Mouse (Mus musculus): ENCODE results near the gene Cdkn2aipnl. TPM values are rescaled to one million over a fixed set of nuclear protein-coding genes. Genes with fewer than 3 reads are reported as not detected.

Cdkn2aipnl gene
- polyA plus RNA-seq, 1 experiment from 2014 or later, result 129 TPM

GRCm38 (mm10) chr11:51956112-51956511 is 11.3 kb upstream of the Cdkn2aipnl start:
- ATAC-seq (ENCODE audit: insufficient number of reproducible peaks, low FRiP score, low TSS enrichment, low read depth) (no peak), DNase-seq (ENCODE audit: low spot score) (no peak)
- H3K9ac ChIP-seq (ENCODE audit: low read length), result no peak overlapping the region
- no peaks in the 10 kb centered on the region for H3K36me3 ChIP-seq (ENCODE audit: control insufficient read depth, insufficient read depth, low read length)
- H3K4me2 ChIP-seq (ENCODE audit: low read depth, severe bottlenecking), result no peak overlapping the region
- no peak overlapping the region for H3K4me3 ChIP-seq (ENCODE audit: low read depth, low read length)
- no peak overlapping the region for H3K27ac ChIP-seq (replicated peaks; ENCODE audit: low read depth, low read length)
- no peaks in the 10 kb centered on the region for H3K9me3 ChIP-seq (ENCODE audit: control insufficient read depth, low read length)
- no peaks in the 10 kb centered on the region for H3K27me3 ChIP-seq (ENCODE audit: control insufficient read depth, insufficient read depth, low read length)
- WGBS, result 83% methylated on average over 9 of the region's 9 CpGs
- no peaks in the 10 kb centered on the region for H3K4me1 ChIP-seq (ENCODE audit: control insufficient read depth, insufficient read depth, low read length)

DNA sequence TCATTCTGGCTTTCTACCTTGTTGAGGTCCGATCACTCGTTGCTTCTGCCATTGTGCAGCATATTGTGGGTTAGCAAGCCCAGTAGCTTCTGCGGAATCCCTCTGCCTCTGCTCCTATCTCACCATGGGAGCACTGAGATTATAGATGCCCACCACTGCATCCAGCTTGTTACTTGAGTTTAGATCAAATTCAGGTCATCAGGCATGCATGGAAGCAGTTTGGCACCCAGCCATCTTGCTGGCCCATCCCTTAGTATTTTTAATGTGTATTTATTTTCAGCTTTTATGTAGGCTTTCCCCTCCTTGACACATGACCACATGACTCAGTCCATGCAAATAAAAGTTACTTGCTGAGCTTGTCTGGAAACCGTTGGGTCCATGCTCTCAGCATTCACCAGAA is 9.7 kb upstream of the Cdkn2aipnl start:
- 92% methylated on average over 4 of the region's 4 CpGs for WGBS

DNA sequence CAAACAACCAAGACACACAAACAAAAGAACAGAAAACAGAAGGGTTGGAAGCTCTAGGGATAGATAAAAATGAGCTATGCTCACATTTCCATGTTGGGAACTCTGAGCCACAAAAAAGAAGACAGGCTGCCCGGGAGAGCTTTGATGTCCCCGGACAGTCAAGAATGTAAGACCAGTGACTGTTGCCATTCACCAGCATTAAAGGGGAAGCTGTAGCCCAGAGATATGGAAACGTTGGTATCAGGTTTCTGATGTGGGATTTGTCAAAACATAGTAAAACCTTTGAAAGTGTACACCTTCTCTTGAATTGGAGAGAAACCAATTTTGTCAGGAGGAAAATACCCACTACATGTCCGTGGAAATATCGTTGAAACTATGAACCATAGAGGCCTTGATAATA is 8.0 kb upstream of the Cdkn2aipnl start:
- Histone ChIP-seq H3K4me3 (ENCODE audit: low read depth, low read length) (no peak overlapping the region), H3K9ac (ENCODE audit: low read length) (no peak overlapping the region), H3K27me3 (ENCODE audit: control insufficient read depth, insufficient read depth, low read length) (no peaks in the 10 kb centered on the region), H3K4me2 (ENCODE audit: low read depth, severe bottlenecking) (no peak overlapping the region), H3K27ac (replicated peaks; ENCODE audit: low read depth, low read length) (no peak overlapping the region), H3K4me1 (ENCODE audit: control insufficient read depth, insufficient read depth, low read length) (no peaks in the 10 kb centered on the region), H3K9me3 (ENCODE audit: control insufficient read depth, low read length) (no peaks in the 10 kb centered on the region), H3K36me3 (ENCODE audit: control insufficient read depth, insufficient read depth, low read length) (no peaks in the 10 kb centered on the region)
- DNase-seq (ENCODE audit: low spot score) (no peak), ATAC-seq (ENCODE audit: insufficient number of reproducible peaks, low FRiP score, low TSS enrichment, low read depth) (no peak)
- WGBS, result 77% methylated on average over 5 of the region's 5 CpGs

More for the DNA sequence above, 9.7 kb upstream of the Cdkn2aipnl start:
- no peak overlapping the region for H3K27ac ChIP-seq (replicated peaks; ENCODE audit: low read depth, low read length)
- no peaks in the 10 kb centered on the region for H3K36me3 ChIP-seq (ENCODE audit: control insufficient read depth, insufficient read depth, low read length)
- H3K4me3 ChIP-seq (ENCODE audit: low read depth, low read length), result no peak overlapping the region
- ATAC-seq (ENCODE audit: insufficient number of reproducible peaks, low FRiP score, low TSS enrichment, low read depth) (no peak), DNase-seq (ENCODE audit: low spot score) (no peak)
- H3K9me3 ChIP-seq (ENCODE audit: control insufficient read depth, low read length), result no peaks in the 10 kb centered on the region
- H3K9ac ChIP-seq (ENCODE audit: low read length), result no peak overlapping the region
- H3K27me3 ChIP-seq (ENCODE audit: control insufficient read depth, insufficient read depth, low read length), result no peaks in the 10 kb centered on the region
- H3K4me1 ChIP-seq (ENCODE audit: control insufficient read depth, insufficient read depth, low read length), result no peaks in the 10 kb centered on the region
- no peak overlapping the region for H3K4me2 ChIP-seq (ENCODE audit: low read depth, severe bottlenecking)

DNA sequence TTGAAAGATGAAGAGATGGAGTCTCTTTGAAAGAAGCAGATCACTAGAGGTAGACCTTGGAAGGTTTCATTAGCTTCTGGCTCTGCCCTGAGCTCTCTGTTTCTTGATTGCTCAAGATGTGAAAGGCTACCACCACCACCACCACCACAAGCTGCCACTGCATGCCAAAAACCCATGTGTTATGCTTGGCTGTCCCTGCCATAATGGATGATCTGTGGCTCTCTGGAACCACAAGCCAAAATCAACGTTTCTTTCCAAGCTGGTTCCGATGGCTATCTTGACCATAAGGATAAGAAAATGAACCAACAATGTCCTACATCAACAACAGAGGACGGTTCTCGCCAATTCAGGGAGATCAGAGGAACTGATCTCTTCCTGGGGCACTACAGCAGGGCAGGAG is 7.4 kb upstream of the Cdkn2aipnl start:
- ATAC-seq (ENCODE audit: insufficient number of reproducible peaks, low FRiP score, low TSS enrichment, low read depth), result no peak
- 88% methylated on average over 4 of the region's 4 CpGs for WGBS
- no peaks in the 10 kb centered on the region for H3K27me3 ChIP-seq (ENCODE audit: control insufficient read depth, insufficient read depth, low read length)
- H3K9ac ChIP-seq (ENCODE audit: low read length), result no peak overlapping the region
- no peaks in the 10 kb centered on the region for H3K4me1 ChIP-seq (ENCODE audit: control insufficient read depth, insufficient read depth, low read length)
- no peaks in the 10 kb centered on the region for H3K36me3 ChIP-seq (ENCODE audit: control insufficient read depth, insufficient read depth, low read length)
- no peak for DNase-seq (ENCODE audit: low spot score)
- no peak overlapping the region for H3K4me2 ChIP-seq (ENCODE audit: low read depth, severe bottlenecking)
- no peak overlapping the region for H3K4me3 ChIP-seq (ENCODE audit: low read depth, low read length)
- no peaks in the 10 kb centered on the region for H3K9me3 ChIP-seq (ENCODE audit: control insufficient read depth, low read length)
- no peak overlapping the region for H3K27ac ChIP-seq (replicated peaks; ENCODE audit: low read depth, low read length)

DNA sequence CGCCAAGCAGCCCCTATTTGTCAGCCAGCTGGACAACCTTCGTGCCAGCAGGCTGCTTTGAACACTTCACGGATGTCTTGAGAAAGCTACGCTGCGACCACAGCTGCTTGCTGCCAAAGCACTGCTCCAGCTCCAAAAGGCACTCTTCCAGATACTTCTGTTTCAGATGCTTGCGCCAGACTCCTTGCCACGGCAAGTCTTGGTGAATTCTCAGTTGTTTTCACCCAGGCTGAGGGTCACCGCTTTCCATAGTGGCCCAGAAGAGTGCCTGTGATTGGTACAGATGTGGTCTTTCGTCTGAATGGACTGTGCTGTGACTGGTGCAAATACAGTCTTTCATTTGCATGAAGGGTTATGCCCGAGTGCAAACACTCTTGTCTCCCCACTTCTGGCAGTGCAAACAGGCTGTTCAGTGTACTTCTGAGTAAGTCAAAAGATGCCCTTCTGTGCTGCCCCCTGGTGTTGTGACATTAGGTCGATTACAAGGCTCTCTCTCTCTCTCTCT is 6.4 kb upstream of the Cdkn2aipnl start:
- H3K27me3 ChIP-seq (ENCODE audit: control insufficient read depth, insufficient read depth, low read length), result no peaks in the 10 kb centered on the region
- WGBS, result 63% methylated on average over 11 of the region's 11 CpGs
- no peaks in the 10 kb centered on the region for H3K9me3 ChIP-seq (ENCODE audit: control insufficient read depth, low read length)
- no peak overlapping the region for H3K27ac ChIP-seq (replicated peaks; ENCODE audit: low read depth, low read length)
- H3K9ac ChIP-seq (ENCODE audit: low read length), result no peak overlapping the region
- H3K36me3 ChIP-seq (ENCODE audit: control insufficient read depth, insufficient read depth, low read length), result no peaks in the 10 kb centered on the region
- H3K4me1 ChIP-seq (ENCODE audit: control insufficient read depth, insufficient read depth, low read length), result no peaks in the 10 kb centered on the region
- DNase-seq (ENCODE audit: low spot score) (no peak), ATAC-seq (ENCODE audit: insufficient number of reproducible peaks, low FRiP score, low TSS enrichment, low read depth) (no peak)
- H3K4me2 ChIP-seq (ENCODE audit: low read depth, severe bottlenecking), result no peak overlapping the region
- no peak overlapping the region for H3K4me3 ChIP-seq (ENCODE audit: low read depth, low read length)

DNA sequence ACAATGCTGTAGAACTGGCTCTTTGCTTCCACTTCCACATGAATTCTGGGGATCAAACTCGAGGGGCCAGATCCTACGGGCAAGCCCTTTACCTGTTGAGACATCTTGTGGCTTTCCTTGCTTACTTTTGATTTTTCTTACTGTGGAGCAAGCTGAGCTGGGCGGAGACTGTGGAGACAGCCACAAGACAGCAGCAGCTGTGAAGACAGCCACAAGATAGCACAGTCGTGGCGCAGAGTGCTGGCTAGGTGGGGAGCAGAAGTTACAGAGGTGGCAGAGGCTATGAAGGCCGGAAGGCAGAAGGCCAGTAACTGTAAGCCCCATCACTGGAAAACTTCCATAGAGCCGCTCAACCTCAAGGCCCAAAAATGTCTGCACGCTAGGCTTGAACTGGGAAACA is 5.7 kb upstream of the Cdkn2aipnl start:
- DNase-seq (ENCODE audit: low spot score), result no peak
- H3K4me1 ChIP-seq (ENCODE audit: control insufficient read depth, insufficient read depth, low read length), result no peaks in the 10 kb centered on the region
- H3K4me3 ChIP-seq (ENCODE audit: low read depth, low read length), result no peak overlapping the region
- H3K36me3 ChIP-seq (ENCODE audit: control insufficient read depth, insufficient read depth, low read length), result no peaks in the 10 kb centered on the region
- H3K27ac ChIP-seq (replicated peaks; ENCODE audit: low read depth, low read length), result no peak overlapping the region
- 88% methylated on average over 8 of the region's 8 CpGs for WGBS
- no peak overlapping the region for H3K4me2 ChIP-seq (ENCODE audit: low read depth, severe bottlenecking)
- H3K9ac ChIP-seq (ENCODE audit: low read length), result no peak overlapping the region
- ATAC-seq (ENCODE audit: insufficient number of reproducible peaks, low FRiP score, low TSS enrichment, low read depth), result no peak
- H3K27me3 ChIP-seq (ENCODE audit: control insufficient read depth, insufficient read depth, low read length), result no peaks in the 10 kb centered on the region
- no peaks in the 10 kb centered on the region for H3K9me3 ChIP-seq (ENCODE audit: control insufficient read depth, low read length)

- no peak overlapping the region for H3K4me2 ChIP-seq (ENCODE audit: low read depth, severe bottlenecking)
- H3K4me1 ChIP-seq (ENCODE audit: control insufficient read depth, insufficient read depth, low read length), result no peaks in the 10 kb centered on the region
- H3K27ac ChIP-seq (replicated peaks; ENCODE audit: low read depth, low read length), result no peak overlapping the region
- H3K4me3 ChIP-seq (ENCODE audit: low read depth, low read length), result no peak overlapping the region
- 92% methylated on average over 7 of the region's 7 CpGs for WGBS
- no peaks in the 10 kb centered on the region for H3K27me3 ChIP-seq (ENCODE audit: control insufficient read depth, insufficient read depth, low read length)
- ATAC-seq (ENCODE audit: insufficient number of reproducible peaks, low FRiP score, low TSS enrichment, low read depth) (no peak), DNase-seq (ENCODE audit: low spot score) (no peak)
- no peaks in the 10 kb centered on the region for H3K36me3 ChIP-seq (ENCODE audit: control insufficient read depth, insufficient read depth, low read length)
- H3K9ac ChIP-seq (ENCODE audit: low read length), result no peak overlapping the region
- H3K9me3 ChIP-seq (ENCODE audit: control insufficient read depth, low read length), result no peaks in the 10 kb centered on the region
These were observed 5.2 kb upstream of the Cdkn2aipnl start for GRCm38 (mm10) chr11:51962277-51962676.

GRCm38 (mm10) chr11:51966651-51967050 is 810 bp upstream of the Cdkn2aipnl start:
- no peak overlapping the region for H3K9ac ChIP-seq (ENCODE audit: low read length)
- no peak for DNase-seq (ENCODE audit: low spot score)
- WGBS, result 87% methylated on average over 5 of the region's 5 CpGs
- no peak overlapping the region for H3K27ac ChIP-seq (replicated peaks; ENCODE audit: low read depth, low read length)
- peaks cover 6% of the 10 kb centered on the region; the same call in 1 of the 2 replicates for H3K36me3 ChIP-seq (ENCODE audit: control insufficient read depth, insufficient read depth, low read length)
- H3K4me1 ChIP-seq (ENCODE audit: control insufficient read depth, insufficient read depth, low read length), result 0 out of 2 replicates have a peak, but pooled peaks cover 2% of the 10 kb centered on the region
- no peak overlapping the region for H3K4me2 ChIP-seq (ENCODE audit: low read depth, severe bottlenecking)
- ATAC-seq (ENCODE audit: insufficient number of reproducible peaks, low FRiP score, low TSS enrichment, low read depth), result no peak
- no peak overlapping the region for H3K4me3 ChIP-seq (ENCODE audit: low read depth, low read length)
- H3K27me3 ChIP-seq (ENCODE audit: control insufficient read depth, insufficient read depth, low read length), result no peaks in the 10 kb centered on the region
- no peaks in the 10 kb centered on the region for H3K9me3 ChIP-seq (ENCODE audit: control insufficient read depth, low read length)

DNA sequence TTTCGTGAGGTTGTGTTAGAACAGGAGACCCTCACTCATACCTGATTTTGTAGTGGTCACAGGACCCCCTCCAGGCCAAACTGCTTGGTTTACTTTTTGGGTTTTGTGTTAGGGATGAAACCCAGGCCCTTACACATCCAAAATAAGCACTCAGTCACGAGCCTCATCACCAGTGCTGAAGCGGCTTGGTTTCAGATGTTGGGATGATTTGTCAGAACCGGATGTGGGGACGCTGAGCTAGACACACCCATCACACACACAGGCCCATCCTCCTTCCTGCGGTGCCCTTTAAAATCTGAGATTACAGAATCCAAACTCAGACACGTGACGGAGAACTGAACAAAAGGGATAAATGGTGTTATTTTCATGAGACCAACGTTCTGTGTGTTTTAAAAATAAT is 1.4 kb downstream of the Cdkn2aipnl start:
- Histone ChIP-seq H3K4me2 (ENCODE audit: low read depth, severe bottlenecking) (no peak overlapping the region), H3K27ac (replicated peaks; ENCODE audit: low read depth, low read length) (no peak overlapping the region), H3K36me3 (ENCODE audit: control insufficient read depth, insufficient read depth, low read length) (peaks cover 7% of the 10 kb centered on the region), H3K9me3 (ENCODE audit: control insufficient read depth, low read length) (no peaks in the 10 kb centered on the region), H3K9ac (ENCODE audit: low read length) (no peak overlapping the region), H3K4me1 (ENCODE audit: control insufficient read depth, insufficient read depth, low read length) (0 out of 2 replicates have a peak, but pooled peaks cover 2% of the 10 kb centered on the region), H3K4me3 (ENCODE audit: low read depth, low read length) (no peak overlapping the region), H3K27me3 (ENCODE audit: control insufficient read depth, insufficient read depth, low read length) (no peaks in the 10 kb centered on the region)
- WGBS, result 96% methylated on average over 9 of the region's 9 CpGs
- ATAC-seq (ENCODE audit: insufficient number of reproducible peaks, low FRiP score, low TSS enrichment, low read depth), result no peak
- no peak for DNase-seq (ENCODE audit: low spot score)
